Mouse (Mus musculus): ENCODE measurements around the gene Myo18a.

Gene Myo18a

GRCm38 (mm10) chr11:77896480-77896819, 133.4 kb downstream of the Myo18a start:
- DNase-seq (ENCODE audit: low read depth, low spot score): no peak

GRCm38 (mm10) chr11:77896820-77897805, 134.1 kb downstream of the Myo18a start:
- DNase-seq (ENCODE audit: low read depth, low spot score): no peak

- no peak for DNase-seq (ENCODE audit: low read depth, low spot score)
Measured at GRCm38 (mm10) chr11:77900187-77900586, 137.1 kb downstream of the Myo18a start.

GRCm38 (mm10) chr11:77900696-77901095, 137.7 kb downstream of the Myo18a start:
- DNase-seq (ENCODE audit: low read depth, low spot score): no peak

- DNase-seq (ENCODE audit: low read depth, low spot score): no peak
Measured at GRCm38 (mm10) chr11:77901366-77901765, 138.3 kb downstream of the Myo18a start.

GRCm38 (mm10) chr11:77901775-77902355, 138.8 kb downstream of the Myo18a start:
- peak; percentile 35 for DNase-seq (ENCODE audit: low read depth, low spot score)

- no peak for DNase-seq (ENCODE audit: low read depth, low spot score)
Measured at GRCm38 (mm10) chr11:77903761-77904160, 140.7 kb downstream of the Myo18a start.

GRCm38 (mm10) chr11:77904707-77905106, 141.7 kb downstream of the Myo18a start:
- no peak for DNase-seq (ENCODE audit: low read depth, low spot score)

GRCm38 (mm10) chr11:77906097-77906687, 143.1 kb downstream of the Myo18a start:
- no peak for DNase-seq (ENCODE audit: low read depth, low spot score)

GRCm38 (mm10) chr11:77906747-77907174, 143.7 kb downstream of the Myo18a start:
- DNase-seq (ENCODE audit: low read depth, low spot score): no peak

GRCm38 (mm10) chr11:77908468-77908867, 145.4 kb downstream of the Myo18a start:
- no peak for DNase-seq (ENCODE audit: low read depth, low spot score)

- DNase-seq (ENCODE audit: low read depth, low spot score): no peak
Measured at GRCm38 (mm10) chr11:77909376-77909775, 146.3 kb downstream of the Myo18a start.

GRCm38 (mm10) chr11:77909776-77910175, 146.7 kb downstream of the Myo18a start:
- no peak for DNase-seq (ENCODE audit: low read depth, low spot score)

GRCm38 (mm10) chr11:77913505-77913904, 150.5 kb downstream of the Myo18a start:
- DNase-seq (ENCODE audit: low read depth, low spot score): no peak

- DNase-seq (ENCODE audit: low read depth, low spot score): no peak
Measured at GRCm38 (mm10) chr11:77914598-77915260, 151.7 kb downstream of the Myo18a start.

All from 3T3-L1 (cell line).